Mouse (Mus musculus) small intestine, adult 2 months (tissue): ENCODE data around the gene Gm28778. TPM values are rescaled to one million over a fixed set of nuclear protein-coding genes. Genes with fewer than 3 reads are reported as not detected.
A peak's percentile ranks its signal among the peaks of the same experiment; 100 is the strongest.
"Not testable (repeated sequence)": the region's sequence is repeated elsewhere in the genome, so short reads cannot be mapped to it uniquely, and the experiment has no call there.

Experiments
- H3K27ac ChIP-seq: fragments of 200-500 bp; 2 replicates; pipeline ENCODE4 v1.5.1; 2012; ENCODE audit warnings: low read depth, low read length, control low read depth, inconsistent platforms; ENCODE audit not compliant: insufficient read depth
- H3K27me3 ChIP-seq: fragments of 200-500 bp; 2 replicates; pipeline ENCODE4 v1.6.1; 2012; ENCODE audit warnings: mild to moderate bottlenecking, moderate library complexity, low read length, inconsistent platforms; ENCODE audit not compliant: control insufficient read depth, insufficient read depth
- H3K36me3 ChIP-seq: fragments of 200-500 bp; 2 replicates; pipeline ENCODE4 v1.6.1; 2012; ENCODE audit warnings: mild to moderate bottlenecking, low read length, control low read depth, inconsistent platforms; ENCODE audit not compliant: control insufficient read depth, insufficient read depth
- H3K4me1 ChIP-seq: fragments of 200-500 bp; 2 replicates; pipeline ENCODE4 v1.6.1; 2012; ENCODE audit warnings: low read length, inconsistent platforms, mixed read lengths; ENCODE audit not compliant: control insufficient read depth, insufficient read depth, insufficient read length
- H3K4me3 ChIP-seq: fragments of 200-500 bp; 2 replicates; pipeline ENCODE4 v1.5.1; 2012; ENCODE audit warnings: low read depth, mild to moderate bottlenecking, control low read depth, inconsistent platforms, low read length, moderate library complexity
- CTCF ChIP-seq: fragments of 200-500 bp; IDR thresholded peaks from 2 replicates; pipeline ENCODE4 v1.5.1; 2012; ENCODE audit warnings: low read depth, mild to moderate bottlenecking, control low read depth, inconsistent platforms, low read length, moderate library complexity, mixed read lengths; ENCODE audit not compliant: insufficient replicate concordance, insufficient read length; ENCODE audit errors: extremely low read depth
- POLR2A ChIP-seq: fragments of 200-500 bp; IDR thresholded peaks from 2 replicates; pipeline ENCODE4 v1.6.1; 2012; ENCODE audit warnings: low read depth, mild to moderate bottlenecking, control low read depth, inconsistent platforms, low read length, moderate library complexity
- WGBS: fragments of 180-500 bp; shearing (Covaris S2); methylation state at CpG from one replicate; pipeline ENCODE4 v1.1.7; 2018; 5-methylcytosine and 5-hydroxymethylcytosine counted together
- polyA plus RNA-seq: library from polyadenylated mRNA; depleted of rRNA; stranded (reverse); fragments of >200 nt; gene quantifications from 2 replicates; pipeline ENCODE4 v1.2.3, GENCODE M21; 2012; rRNA removed

Gm28778 gene
- 12.2 and 22.5 TPM in 2 replicates for polyA plus RNA-seq

DNA sequence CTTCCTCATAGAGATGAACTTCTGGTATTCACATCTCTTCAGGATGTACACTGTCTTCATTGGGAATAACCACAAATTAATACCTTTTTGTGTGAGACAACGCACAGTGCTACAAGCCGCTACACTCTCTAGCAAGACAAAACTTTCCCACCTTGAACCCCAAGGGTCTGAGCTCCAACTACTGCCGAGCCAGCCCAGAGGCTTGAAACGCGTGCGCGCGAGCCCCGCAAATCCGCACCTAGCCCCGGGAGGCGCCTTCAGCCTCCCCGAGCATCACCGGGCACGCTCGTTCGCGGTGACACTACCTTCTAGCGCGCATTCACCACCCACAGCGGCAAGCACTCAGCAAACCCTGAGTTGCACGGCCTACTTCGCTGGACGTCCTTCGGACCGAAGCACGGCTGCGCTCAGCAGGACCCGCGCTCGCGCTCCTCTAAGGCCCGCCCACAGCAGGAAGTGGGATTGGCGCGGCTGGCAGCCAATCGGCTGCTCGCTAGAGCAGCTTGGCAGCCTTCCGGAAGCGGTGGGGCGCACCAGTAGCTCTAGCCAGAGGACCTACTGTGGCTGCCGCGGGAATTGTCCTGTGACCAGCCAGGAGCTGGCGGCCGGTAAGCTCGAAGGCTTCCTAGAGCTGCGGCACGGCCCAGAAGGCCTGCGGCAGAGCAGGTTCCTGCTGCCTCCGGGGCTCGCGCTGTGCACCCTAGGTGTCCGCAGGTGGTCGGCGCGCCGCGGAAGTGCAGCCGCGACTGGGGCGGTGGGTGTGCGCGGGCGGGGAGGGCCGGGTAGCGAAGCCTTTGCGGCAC, at the start of gene Gm28778, which contains the start of the genes Pms1 and Ormdl1:
Gene Gm28778, plus strand, starts transcription at position 531 of the 803 bp plus-strand sequence.
Gene Pms1, minus strand, starts transcription at position 438 of the 803 bp plus-strand sequence.
Gene Ormdl1, plus strand, starts transcription at position 515 of the 803 bp plus-strand sequence.
- H3K27me3 ChIP-seq, result no peaks in the 10 kb centered on the region
- H3K4me3 ChIP-seq, result peak within 1 kb of the TSS; percentile 89
- peak within 1 kb of the TSS; percentile 61 for H3K27ac ChIP-seq
- peaks cover 3% of the 10 kb centered on the region; the same call in 1 of the 2 replicates for H3K36me3 ChIP-seq
- TF ChIP-seq POLR2A (peak; percentile 92; the same call in 1 of the 2 replicates), CTCF (no peak)
- no peaks in the 10 kb centered on the region for H3K4me1 ChIP-seq
- WGBS, result under 1% methylated on average over 66 of the region's 66 CpGs

DNA sequence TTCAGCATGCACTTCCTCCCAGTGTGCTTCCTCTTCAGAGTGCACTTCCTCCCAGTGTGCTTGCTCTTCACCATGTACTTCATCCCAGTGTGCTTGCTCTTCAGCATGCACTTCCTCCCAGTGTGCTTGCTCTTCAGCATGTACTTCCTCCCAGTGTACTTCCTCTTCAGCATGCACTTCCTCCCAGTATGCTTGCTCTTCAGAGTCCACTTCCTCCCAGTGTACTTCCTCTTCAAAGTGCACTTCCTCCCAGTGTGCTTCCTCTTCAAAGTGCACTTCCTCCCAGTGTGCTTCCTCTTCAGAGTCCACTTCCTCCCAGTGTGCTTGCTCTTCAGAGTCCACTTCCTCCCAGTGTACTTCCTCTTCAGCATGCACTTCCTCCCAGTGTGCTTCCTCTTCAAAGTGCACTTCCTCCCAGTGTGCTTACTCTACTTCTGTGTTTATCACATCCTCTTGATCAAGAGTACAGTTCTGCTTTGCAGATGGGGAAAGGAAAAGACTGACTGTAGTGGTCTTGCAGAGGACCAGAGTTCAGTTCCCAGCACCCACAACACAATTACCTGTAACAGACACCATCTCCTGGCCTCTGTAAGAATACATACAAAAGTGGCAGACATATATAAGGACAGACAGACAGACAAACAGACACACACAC, 31.8 kb upstream of the Gm28778 start:
- H3K4me1 ChIP-seq, H3K27me3 ChIP-seq, H3K4me3 ChIP-seq, H3K36me3 ChIP-seq, H3K27ac ChIP-seq: not testable (repeated sequence)

DNA sequence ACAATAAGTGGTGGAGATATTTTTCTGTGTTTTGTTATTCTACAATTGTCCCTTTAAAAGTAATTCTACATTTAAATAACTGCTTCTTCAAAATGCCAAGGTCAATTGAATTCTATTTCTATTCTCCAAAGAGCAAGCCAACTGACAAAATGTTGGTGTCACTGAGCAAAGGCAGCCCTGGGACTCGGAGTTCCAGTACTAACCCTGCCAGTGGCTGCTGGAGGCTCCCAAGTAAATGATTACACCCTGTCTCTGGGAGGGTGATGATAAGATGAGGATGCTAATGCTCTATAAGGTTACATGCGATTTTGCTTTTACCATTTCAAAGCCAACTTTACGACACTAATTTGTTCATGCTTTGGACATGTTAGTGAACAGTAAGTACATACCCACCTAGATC, 27.0 kb upstream of the Gm28778 start:
- no peaks in the 10 kb centered on the region for H3K4me1 ChIP-seq
- H3K27me3 ChIP-seq, result no peaks in the 10 kb centered on the region
- H3K27ac ChIP-seq, result no peak overlapping the region
- no peak overlapping the region for H3K4me3 ChIP-seq
- TF ChIP-seq CTCF (no peak), POLR2A (no peak)
- 77% methylated on average over 3 of the region's 3 CpGs for WGBS
- H3K36me3 ChIP-seq, result peaks cover 2% of the 10 kb centered on the region; the same call in 1 of the 2 replicates

DNA sequence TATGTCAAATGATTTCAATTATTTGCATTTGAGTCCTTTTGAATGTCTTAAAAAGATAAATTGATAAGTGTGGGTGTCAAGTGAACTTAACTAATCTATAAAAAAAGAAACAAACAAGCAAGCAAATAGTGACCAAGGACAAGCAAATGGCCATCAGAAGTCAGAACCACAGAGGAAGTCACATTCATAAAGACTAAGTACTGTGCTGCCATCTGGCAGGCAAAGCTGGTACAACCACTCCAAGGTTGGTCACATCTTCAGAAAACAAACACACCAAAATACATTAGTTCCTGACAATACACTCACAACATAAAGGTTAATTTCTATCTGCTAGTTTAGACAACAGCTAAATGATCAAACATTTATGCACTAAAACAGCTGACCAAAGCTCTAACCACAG, 24.3 kb upstream of the Gm28778 start:
- Histone ChIP-seq H3K27me3 (no peaks in the 10 kb centered on the region), H3K4me1 (no peaks in the 10 kb centered on the region), H3K36me3 (peaks cover 2% of the 10 kb centered on the region; the same call in 1 of the 2 replicates), H3K4me3 (no peak overlapping the region), H3K27ac (no peak overlapping the region)
- no peak for TF ChIP-seq CTCF
- no peak for TF ChIP-seq POLR2A

DNA sequence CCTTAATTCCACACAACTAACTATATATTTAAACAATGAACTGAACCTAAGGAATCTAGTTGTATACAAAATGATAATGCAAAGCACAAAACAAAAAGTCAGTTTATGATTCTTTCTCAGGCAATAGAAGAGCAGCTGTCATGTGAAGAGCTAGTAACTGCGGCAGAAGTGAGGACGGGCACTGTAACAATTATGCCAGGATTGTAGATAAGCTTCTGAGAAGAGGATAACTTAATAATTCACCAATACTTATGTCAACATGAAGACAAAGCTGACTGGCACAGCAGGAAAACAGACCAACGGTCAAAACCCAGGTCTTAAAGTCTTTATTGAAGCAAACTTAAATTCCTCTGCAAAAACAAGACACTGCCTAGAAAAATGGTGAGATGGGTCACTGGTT, 5.7 kb upstream of the Gm28778 start:
- Histone ChIP-seq H3K27me3 (no peaks in the 10 kb centered on the region), H3K27ac (no peak overlapping the region), H3K4me3 (no peak overlapping the region), H3K4me1 (0 out of 2 replicates have a peak, but pooled peaks cover 2% of the 10 kb centered on the region), H3K36me3 (no peaks in the 10 kb centered on the region)
- WGBS, result 30% methylated on average over 3 of the region's 3 CpGs
- TF ChIP-seq POLR2A, result no peak
- TF ChIP-seq CTCF, result no peak

DNA sequence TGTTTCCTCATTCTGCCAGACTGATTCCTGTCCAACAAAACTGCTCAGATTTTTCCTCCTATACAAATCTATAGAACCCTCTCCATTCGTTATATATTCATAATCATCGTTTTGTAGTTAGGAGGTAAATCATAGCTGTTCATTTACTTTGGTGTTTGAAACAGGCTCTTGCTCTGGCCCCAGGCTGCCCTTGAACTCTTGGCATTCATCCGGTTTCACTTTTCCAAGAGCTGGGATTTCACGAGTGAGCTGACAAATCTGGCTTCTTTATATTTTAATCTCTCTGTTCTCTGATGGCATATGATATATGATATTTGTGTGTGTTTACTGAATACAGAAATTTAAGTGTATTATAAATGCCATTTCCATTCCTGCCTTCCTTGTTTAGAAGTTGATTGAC, 3.6 kb downstream of the Gm28778 start:
- H3K36me3 ChIP-seq, result peaks cover 6% of the 10 kb centered on the region

More for the DNA sequence above, 3.6 kb downstream of the Gm28778 start:
- no peaks in the 10 kb centered on the region for H3K4me1 ChIP-seq
- H3K27ac ChIP-seq, result no peak overlapping the region
- no peak overlapping the region for H3K4me3 ChIP-seq
- no peaks in the 10 kb centered on the region for H3K27me3 ChIP-seq
- WGBS, result 52% methylated on average over 4 of the region's 4 CpGs
- no peak for TF ChIP-seq POLR2A
- TF ChIP-seq CTCF, result no peak
